In genomic region chr2:106744601-106745000, GRCm38 (mm10) we compare ENCODE assay signal across 13 mouse cellular contexts. TPM values are rescaled to one million over a fixed set of nuclear protein-coding genes. Genes with fewer than 3 reads are reported as not detected.
DNase-seq lines count a peak whose midpoint lies in the region; ATAC-seq lines count a peak whose summit lies in the region.
"Had no signal": no experiment of that assay in that cellular context is flagged by ENCODE, and none has a peak within 500 bp of the region (broad histone marks: within the 10 kb centered on the region; RNA-seq: fewer than 3 reads in every experiment).

No protein-coding gene starts in this region.

- 0 out of 2 replicates have a peak, but pooled peaks have one; percentile 20 for ATAC-seq in kidney, embryonic 16.5 days (ENCODE audit: low FRiP score, low TSS enrichment)
- ATAC-seq in hindbrain, embryonic 14.5 days (ENCODE audit: low FRiP score) = no peak
- ATAC-seq: CD4-positive, CD25-positive, alpha-beta regulatory T cell, adult 4 months had no signal

- WGBS in kidney, embryonic 16.5 days = 39% methylated on average over 14 of the region's 14 CpGs
- WGBS in hindbrain, embryonic 14.5 days = 56% methylated on average over 14 of the region's 14 CpGs

- no peaks in the 10 kb centered on the region for H3K36me3 ChIP-seq in kidney, embryonic 16.5 days (ENCODE audit: insufficient read depth, low read length)
- 0 out of 2 replicates have a peak, but pooled peaks cover 3% of the 10 kb centered on the region for H3K36me3 ChIP-seq in hindbrain, embryonic 14.5 days (replicated peaks; ENCODE audit: control insufficient read depth, insufficient read depth)

- no peak overlapping the region for H3K4me3 ChIP-seq in kidney, embryonic 16.5 days (ENCODE audit: low read length)
- H3K4me3 ChIP-seq in hindbrain, embryonic 14.5 days (replicated peaks; ENCODE audit: low read length) = no peak overlapping the region
- H3K4me3 ChIP-seq: heart, embryonic 12.5 days had no signal

- no peak overlapping the region for H3K27ac ChIP-seq in kidney, embryonic 16.5 days (ENCODE audit: low read length)
- peak overlapping the region; percentile 44; the same call in 1 of the 2 replicates for H3K27ac ChIP-seq in hindbrain, embryonic 14.5 days

- no peak overlapping the region for H3K9ac ChIP-seq in kidney, embryonic 16.5 days (replicated peaks; ENCODE audit: low read length)
- H3K9ac ChIP-seq in hindbrain, embryonic 14.5 days = no peak overlapping the region
- H3K9ac ChIP-seq: heart, embryonic 12.5 days had no signal

- no peaks in the 10 kb centered on the region for H3K9me3 ChIP-seq in kidney, embryonic 16.5 days (ENCODE audit: low read length)
- no peaks in the 10 kb centered on the region for H3K9me3 ChIP-seq in hindbrain, embryonic 14.5 days (ENCODE audit: control insufficient read depth, low read length)
- H3K9me3 ChIP-seq: heart, embryonic 12.5 days had no signal

- no peaks in the 10 kb centered on the region for H3K27me3 ChIP-seq in kidney, embryonic 16.5 days (ENCODE audit: insufficient read depth, low read length)
- no peaks in the 10 kb centered on the region for H3K27me3 ChIP-seq in hindbrain, embryonic 14.5 days (ENCODE audit: control insufficient read depth, insufficient read depth, low read length)
- H3K27me3 ChIP-seq: heart, embryonic 12.5 days had no signal

- no peak overlapping the region for H3K4me2 ChIP-seq in kidney, embryonic 16.5 days (replicated peaks; ENCODE audit: low read depth, low read length)
- no peak overlapping the region for H3K4me2 ChIP-seq in hindbrain, embryonic 14.5 days (replicated peaks)
- H3K4me2 ChIP-seq: heart, embryonic 12.5 days; liver, embryonic 11.5 days had no signal

- peaks cover 29% of the 10 kb centered on the region for H3K4me1 ChIP-seq in kidney, embryonic 16.5 days (ENCODE audit: insufficient read depth, low read length)
- peaks cover 12% of the 10 kb centered on the region for H3K4me1 ChIP-seq in hindbrain, embryonic 14.5 days (replicated peaks; ENCODE audit: control insufficient read depth, insufficient read depth, low read length)

- no peak for DNase-seq in kidney, adult 8-10 months
- DNase-seq in embryo, embryonic 11.5 days (ENCODE audit: low read depth, low spot score) = peak; percentile 26
- no peak for DNase-seq in hindbrain, embryonic 14.5 days (ENCODE audit: low spot score)
- peak; percentile 59 for DNase-seq in retina, embryonic 14.5 days (ENCODE audit: low spot score)
- no peak for DNase-seq in gastrocnemius, postnatal 4 days (ENCODE audit: low spot score in 2 of 2)
- DNase-seq in gastrocnemius, postnatal 25 days = no peak
- DNase-seq: gastrocnemius, postnatal 10 days; layer of hippocampus, adult 9-11 months; right cerebral cortex, postnatal 4 days had no signal

RNA-seq across cellular contexts. Expression of gene Mpped2, which starts 51.5 kb away (rescaled TPM):
- polyA plus RNA-seq in kidney, embryonic 16.5 days (2015; fragmentation: Nextera tagmentation; extraction: Ambion mirVana) = 28.6 and 32.0 TPM in 2 replicates
- polyA plus RNA-seq in hindbrain, embryonic 14.5 days (2014; fragmentation: Nextera tagmentation; extraction: Ambion mirVana) = 138 and 149 TPM in 2 replicates
- 1 to 10 TPM; 5.4 to 6.9 TPM for total RNA-seq in gastrocnemius, postnatal 4 days (2021)
- 1 to 10 TPM; 3.0 to 3.4 TPM for total RNA-seq in gastrocnemius, postnatal 25 days (2021)
- polyA plus RNA-seq: CD4-positive, CD25-positive, alpha-beta regulatory T cell, adult 4 months had no signal

Comparison
In these comparisons a context has a peak if more than half of its experiments do, and no peak if none do; other contexts are left out.
1. DNase-seq: peak in embryo, embryonic 11.5 days (single experiment) and retina, embryonic 14.5 days (single experiment); none in kidney, adult 8-10 months (0 of 2), hindbrain, embryonic 14.5 days (single experiment), gastrocnemius, postnatal 4 days (0 of 2) and gastrocnemius, postnatal 25 days (single experiment).